Mouse (Mus musculus) bone marrow macrophage, adult 2 months (primary cell): Measurements from ENCODE around the gene Ager.

Experiments used
- CTCF ChIP-seq: IDR thresholded peaks from 2 replicates; pipeline ENCODE4 v1.5.1; 2012; ENCODE audit warnings: low read depth, mild to moderate bottlenecking, low read length, moderate library complexity
- POLR2A ChIP-seq: IDR thresholded peaks from 2 replicates; pipeline ENCODE4 v1.6.1; 2012; ENCODE audit warnings: mild to moderate bottlenecking, low read depth, low read length, borderline replicate concordance

DNA sequence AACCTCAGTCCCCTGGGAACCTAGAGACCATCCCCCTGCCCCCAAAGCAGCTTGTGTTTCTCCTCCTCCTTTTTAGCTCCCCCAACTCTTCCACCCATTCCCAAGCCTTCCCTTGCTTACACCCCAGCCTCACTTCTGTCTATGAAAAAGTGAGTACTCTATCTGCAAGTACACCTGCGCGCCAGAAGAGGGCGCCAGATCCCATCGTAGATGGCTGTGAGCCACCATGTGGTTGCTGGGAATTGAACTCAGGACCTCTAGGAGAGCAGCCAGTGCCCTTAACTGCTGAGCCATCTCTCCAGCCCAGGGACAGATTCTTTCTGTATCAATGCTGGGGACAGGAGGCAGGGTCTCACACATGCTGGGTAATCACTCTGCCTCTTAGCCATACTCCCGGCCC lies 25.8 kb upstream of the Ager start:
- TF ChIP-seq POLR2A (no peak), CTCF (peak; percentile 51)
